Mouse (Mus musculus) erythroid progenitor cell, adult 5-6 weeks (primary cell): ENCODE data around the gene Tas2r119. TPM values are rescaled to one million over a fixed set of nuclear protein-coding genes. Genes with fewer than 3 reads are reported as not detected.

Experiments
- ATAC-seq: replicated peaks from 2 replicates; pipeline ENCODE4 v1.8.0; 2016; ENCODE audit warnings: moderate number of reproducible peaks, mild to moderate bottlenecking, moderate TSS enrichment, inconsistent platforms; ENCODE audit not compliant: poor library complexity, low FRiP score, severe bottlenecking
- total RNA-seq, 2 experiments: library from RNA; stranded (forward) in 1 of 2; stranded (reverse) in 1 of 2; fragments of 150-400 nt in 1 of 2; fragments of 186-747, 209-891 nt in 1 of 2; gene quantifications; 2 replicates each; pipeline versions ENCODE4 v1.2.3 to v1.2.4; 2015 to 2017; ENCODE audit warnings: low replicate concordance in 2 of 2

Gene Tas2r119
- total RNA-seq (2015; ENCODE audit: low replicate concordance) (not detected in 2 replicates), total RNA-seq (2017; ENCODE audit: low replicate concordance) (not detected in 2 replicates)

- no peak for ATAC-seq
Observed at GRCm38 (mm10) chr15:32176989-32177388, at the start of gene Tas2r119. Gene Tas2r119 (plus strand): TSS chr15:32177289.

- no peak for ATAC-seq
Observed at GRCm38 (mm10) chr15:32132315-32132714, 44.8 kb upstream of the Tas2r119 start.

DNA sequence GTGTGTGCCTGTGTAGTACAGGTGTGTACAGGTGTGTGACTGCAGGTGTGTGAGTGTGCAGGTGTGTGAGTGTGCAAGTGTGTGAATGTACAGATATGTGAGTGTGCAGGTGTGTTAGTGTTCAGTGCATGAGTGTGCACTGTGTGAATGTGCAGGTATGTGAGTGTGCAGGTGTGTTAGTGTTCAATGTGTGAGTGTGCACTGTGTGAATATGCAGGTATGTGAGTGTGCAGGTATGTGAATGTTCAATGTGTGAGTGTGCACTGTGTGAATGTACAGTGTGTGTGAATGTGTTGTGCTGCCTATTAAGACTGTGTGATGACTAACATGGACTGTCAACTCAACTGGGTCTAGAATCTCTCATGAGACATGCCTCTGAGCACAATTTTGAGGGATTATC lies 35.4 kb upstream of the Tas2r119 start:
- no peak for ATAC-seq

DNA sequence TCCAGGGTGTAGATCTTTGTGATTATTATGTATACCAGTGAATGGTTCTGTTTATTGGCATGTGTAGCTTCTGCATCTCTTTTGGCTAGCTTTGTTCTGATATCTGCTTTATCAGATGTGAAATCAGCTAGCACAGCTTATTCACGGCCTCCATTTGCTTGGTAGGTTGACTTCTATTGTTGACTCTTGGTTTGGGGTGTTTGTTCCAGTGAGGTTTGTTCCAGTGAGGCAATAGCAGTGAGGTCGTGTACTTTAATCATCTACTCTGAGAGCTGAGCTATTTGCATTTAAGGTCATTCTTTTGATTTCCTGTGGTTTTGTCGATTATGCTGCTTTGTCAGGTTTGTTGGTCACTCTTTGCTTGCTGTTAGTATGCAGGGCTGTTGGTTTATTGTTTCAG lies 32.8 kb upstream of the Tas2r119 start:
- no peak for ATAC-seq

GRCm38 (mm10) chr15:32153404-32153803 lies 23.7 kb upstream of the Tas2r119 start:
- ATAC-seq, result no peak

- no peak for ATAC-seq
Observed at GRCm38 (mm10) chr15:32153857-32154449, 23.1 kb upstream of the Tas2r119 start.

- ATAC-seq, result no peak
Observed at GRCm38 (mm10) chr15:32156126-32156525, 21.0 kb upstream of the Tas2r119 start.

DNA sequence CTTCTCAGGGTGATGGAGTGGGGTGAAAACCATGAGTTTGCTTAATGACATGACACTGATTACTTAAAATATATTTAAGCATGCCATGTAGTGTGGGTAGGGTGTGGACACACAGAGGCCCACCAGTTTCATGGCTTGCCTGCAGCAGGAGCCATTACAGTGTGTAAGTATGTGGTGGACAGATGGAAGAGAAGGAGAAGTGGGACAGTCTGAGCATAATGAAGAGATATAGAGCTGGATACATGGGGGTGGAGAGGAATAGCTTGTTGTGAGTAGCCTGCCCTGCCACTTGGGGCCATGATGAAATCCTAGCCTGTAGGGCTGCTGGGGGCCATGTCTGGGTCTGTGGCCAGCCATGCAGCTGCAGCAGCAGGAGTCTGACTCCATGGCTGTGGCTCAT lies 16.8 kb upstream of the Tas2r119 start:
- ATAC-seq, result no peak

GRCm38 (mm10) chr15:32171764-32172163 lies 5.3 kb upstream of the Tas2r119 start:
- no peak for ATAC-seq

DNA sequence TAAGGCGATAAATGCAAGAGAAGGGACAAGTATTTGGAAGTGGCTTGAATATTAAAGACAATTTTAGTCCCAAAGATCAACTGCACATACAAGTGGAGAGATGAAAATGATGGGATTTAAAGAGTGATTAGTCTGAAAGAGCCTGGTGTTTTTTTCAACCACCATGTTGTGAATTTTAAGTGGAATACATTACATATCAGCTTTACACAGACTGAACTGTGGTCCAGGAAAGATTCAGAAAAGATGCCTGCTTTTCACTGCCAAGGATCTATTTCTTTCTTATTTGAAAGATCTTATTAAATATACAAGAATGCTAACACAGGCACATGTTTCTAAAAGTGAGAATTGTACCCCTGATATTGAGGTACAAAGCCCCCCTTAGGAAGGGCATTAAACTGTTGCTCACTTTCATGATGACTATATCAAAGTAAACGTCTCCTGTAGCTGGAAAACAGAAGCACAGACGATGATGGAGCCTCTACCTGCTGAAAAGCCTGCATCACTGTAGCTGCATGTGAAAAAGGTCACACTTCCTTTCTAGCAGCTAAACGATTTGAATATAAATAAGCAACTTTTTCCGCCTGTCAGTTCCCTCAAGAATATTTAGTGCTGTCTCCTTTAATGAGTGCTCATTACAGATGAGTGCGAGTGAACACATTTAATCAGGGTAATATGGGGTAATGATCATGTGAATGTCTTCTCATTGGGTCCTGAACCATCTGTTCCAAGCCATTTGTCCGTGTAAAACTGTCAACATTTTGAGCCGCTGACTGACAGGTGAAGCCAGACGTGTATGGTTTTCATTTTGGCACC lies 4.7 kb upstream of the Tas2r119 start:
- ATAC-seq, result no peak

- no peak for ATAC-seq
Observed at GRCm38 (mm10) chr15:32172988-32173329, 4.1 kb upstream of the Tas2r119 start.

GRCm38 (mm10) chr15:32180010-32180725 lies 3.1 kb downstream of the Tas2r119 start:
- no peak for ATAC-seq

GRCm38 (mm10) chr15:32182026-32182425 lies 4.9 kb downstream of the Tas2r119 start:
- no peak for ATAC-seq

DNA sequence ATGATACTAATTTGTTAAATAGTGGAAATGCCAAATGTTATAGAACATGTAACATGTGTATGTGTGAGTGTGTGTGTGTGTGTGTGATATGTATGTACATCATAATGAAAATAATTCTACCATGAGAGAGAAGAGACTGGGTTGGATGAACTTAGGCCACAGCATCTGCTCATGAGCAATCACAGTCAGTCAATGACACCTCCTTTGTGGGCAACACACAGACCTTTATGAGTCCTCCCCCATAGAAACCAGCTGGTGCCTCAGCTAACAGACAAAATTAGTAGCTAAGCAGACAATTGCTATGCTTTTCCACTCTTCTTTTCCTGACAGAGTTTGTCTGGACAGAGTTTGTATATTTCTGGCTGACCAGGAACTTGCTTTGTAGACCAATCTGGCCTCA lies 7.9 kb downstream of the Tas2r119 start:
- ATAC-seq, result no peak

- ATAC-seq, result no peak
Observed at GRCm38 (mm10) chr15:32189879-32190278, 12.8 kb downstream of the Tas2r119 start.

DNA sequence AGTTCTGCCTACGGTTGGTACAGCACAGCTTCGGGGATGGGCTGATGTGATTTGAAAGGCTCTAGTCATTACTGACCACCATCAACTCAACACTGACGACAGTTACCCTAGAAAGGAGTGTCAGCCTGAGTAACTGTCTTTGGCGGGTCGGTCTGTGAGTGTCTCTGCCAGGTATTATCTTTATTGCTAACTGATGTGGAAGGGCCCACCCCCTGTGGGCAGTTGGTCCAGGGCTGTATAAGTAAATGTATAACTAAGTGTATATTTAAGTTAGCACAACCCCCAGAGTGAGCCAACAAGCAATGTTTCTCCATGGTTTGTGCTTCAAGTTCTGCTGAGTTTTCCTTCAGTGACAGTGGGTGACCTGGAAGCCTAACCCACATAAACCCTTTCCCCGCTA lies 13.3 kb downstream of the Tas2r119 start:
- no peak for ATAC-seq

DNA sequence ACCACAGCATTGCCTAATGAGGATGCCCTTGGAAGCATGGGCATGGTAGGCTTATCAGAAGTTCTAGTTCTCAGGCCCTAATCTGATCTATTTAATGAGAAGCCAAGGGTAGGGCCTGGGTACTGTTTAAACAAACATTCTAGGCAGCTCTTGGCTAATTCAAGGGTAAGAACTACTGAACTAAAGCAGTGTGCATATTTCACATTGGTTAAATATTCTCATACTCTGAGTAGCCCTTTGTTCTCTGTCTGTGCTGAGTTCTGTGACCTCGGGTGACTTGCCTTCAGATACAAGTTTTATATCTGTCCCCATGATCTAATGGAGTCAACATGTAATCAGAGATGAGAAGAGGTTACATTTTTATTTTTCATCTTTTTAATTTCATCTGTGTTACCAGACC lies 15.9 kb downstream of the Tas2r119 start:
- no peak for ATAC-seq

GRCm38 (mm10) chr15:32198076-32198475 lies 21.0 kb downstream of the Tas2r119 start:
- no peak for ATAC-seq

- ATAC-seq, result no peak
Observed at GRCm38 (mm10) chr15:32198561-32198960, 21.5 kb downstream of the Tas2r119 start.

- no peak for ATAC-seq
Observed at GRCm38 (mm10) chr15:32203242-32203641, 26.2 kb downstream of the Tas2r119 start.

DNA sequence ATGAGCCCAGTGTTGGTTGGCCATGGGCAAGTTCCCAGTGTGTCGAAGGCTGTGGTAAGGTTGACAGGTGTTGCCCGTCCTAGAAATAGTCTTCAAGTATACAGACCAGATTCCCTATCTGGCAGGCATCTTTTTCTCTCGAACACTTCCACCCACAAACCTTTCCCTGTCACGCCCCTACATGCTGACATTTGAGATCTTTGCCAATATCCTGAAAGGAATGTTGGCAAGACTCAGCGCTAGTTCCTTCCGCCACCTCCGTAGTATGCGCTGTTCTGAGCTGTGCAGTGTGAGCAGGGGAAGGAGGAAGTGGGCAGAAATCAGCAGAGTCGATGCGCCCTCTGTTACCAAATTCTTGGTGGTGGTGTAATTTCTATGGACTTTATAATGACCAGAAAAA lies 27.8 kb downstream of the Tas2r119 start:
- no peak for ATAC-seq
